Mouse (Mus musculus) forebrain, embryonic 15.5 days (tissue): ENCODE results near the gene Tm9sf4. TPM values are rescaled to one million over a fixed set of nuclear protein-coding genes. Genes with fewer than 3 reads are reported as not detected.
A peak's percentile ranks its signal among the peaks of the same experiment; 100 is the strongest.

ENCODE experiments used
- ATAC-seq: fragments of 200-750 bp; cut with Nextera tagmentation; replicated peaks from 2 replicates; pipeline ENCODE4 v1.8.0; 2017; ENCODE audit warnings: mild to moderate bottlenecking, moderate TSS enrichment, moderate library complexity
- H3K27ac ChIP-seq: fragments of 300-500 bp; sonication (generic); replicated peaks from 2 replicates; pipeline ENCODE4 v1.5.1; 2015; ENCODE audit warnings: mild to moderate bottlenecking, inconsistent platforms
- H3K27me3 ChIP-seq: fragments of 300-500 bp; sonication (generic); 2 replicates; pipeline ENCODE4 v1.6.1; 2015; ENCODE audit warnings: inconsistent platforms
- H3K36me3 ChIP-seq: fragments of 300-500 bp; sonication (generic); 2 replicates; pipeline ENCODE4 v1.6.1; 2015; ENCODE audit warnings: mild to moderate bottlenecking, inconsistent platforms
- H3K4me1 ChIP-seq: fragments of 300-500 bp; sonication (generic); 2 replicates; pipeline ENCODE4 v1.6.1; 2015; ENCODE audit warnings: inconsistent platforms
- H3K4me2 ChIP-seq: fragments of 300-500 bp; sonication (generic); replicated peaks from 2 replicates; pipeline ENCODE4 v1.6.1; 2015; ENCODE audit warnings: mild to moderate bottlenecking, inconsistent platforms
- H3K4me3 ChIP-seq: fragments of 300-500 bp; sonication (generic); 2 replicates; pipeline ENCODE4 v1.5.1; 2015; ENCODE audit warnings: mild to moderate bottlenecking, inconsistent platforms
- H3K9ac ChIP-seq: fragments of 300-500 bp; sonication (generic); replicated peaks from 2 replicates; pipeline ENCODE4 v1.6.1; 2015; ENCODE audit warnings: mild to moderate bottlenecking, inconsistent platforms
- H3K9me3 ChIP-seq: fragments of 300-500 bp; sonication (generic); 2 replicates; pipeline ENCODE4 v1.6.1; 2016; ENCODE audit warnings: inconsistent platforms
- WGBS: fragments of 180-500 bp; shearing (Covaris S2); methylation state at CpG from one replicate; pipeline ENCODE4 v1.1.7; 2015; ENCODE audit warnings: mixed read lengths; 5-methylcytosine and 5-hydroxymethylcytosine counted together
- polyA plus RNA-seq: library from polyadenylated mRNA; unstranded; fragments of >200 nt; fragmentation: Nextera tagmentation; extraction: Ambion mirVana; gene quantifications from 2 replicates; pipeline ENCODE4 v1.2.1, GENCODE M21; 2015

Gene Tm9sf4
- 70.0 and 71.9 TPM in 2 replicates for polyA plus RNA-seq

DNA sequence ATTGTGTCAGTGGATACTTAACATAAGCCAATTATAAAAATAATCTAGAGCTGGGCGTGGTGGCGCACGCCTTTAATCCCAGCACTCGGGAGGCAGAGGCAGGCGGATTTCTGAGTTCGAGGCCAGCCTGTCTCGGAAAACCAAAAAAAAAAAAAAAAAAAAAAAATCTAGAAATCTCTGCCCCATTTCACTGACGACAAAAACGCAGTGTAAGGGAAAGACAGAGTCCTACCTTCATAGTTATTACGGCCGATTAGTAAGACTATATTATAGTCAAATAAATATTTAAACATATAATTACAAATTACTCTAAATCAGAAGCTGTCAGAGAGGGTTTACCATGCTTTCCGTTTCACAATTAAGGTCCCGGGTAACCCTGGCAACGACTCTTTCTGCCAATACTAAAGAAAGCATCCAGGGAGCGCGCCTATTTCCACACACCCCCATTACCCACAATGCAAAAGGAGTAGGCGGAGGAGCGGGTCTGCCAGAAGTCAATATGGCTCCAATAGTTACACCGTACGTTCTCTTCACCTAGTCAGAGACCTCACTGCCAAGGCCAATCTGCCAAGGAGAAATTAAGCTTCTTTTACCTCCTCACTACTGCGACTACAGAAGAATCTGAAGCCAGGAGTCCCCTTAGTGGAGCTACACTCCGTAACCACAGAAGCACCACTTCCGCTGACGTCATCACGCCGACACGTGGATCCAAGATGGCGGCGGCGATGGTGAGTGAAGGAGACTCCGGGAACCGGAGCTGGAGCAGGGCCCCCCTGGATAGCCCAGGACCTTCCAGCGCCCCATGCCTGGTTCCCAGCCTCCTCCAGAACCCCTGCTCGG lies at the start of gene Tm9sf4:
Gene Tm9sf4 (plus strand): TSS at position 460 of the 840 bp plus-strand sequence.
- Histone ChIP-seq H3K9ac (peak within 1 kb of the TSS; percentile 84), H3K4me2 (peak within 1 kb of the TSS; percentile 83), H3K27me3 (peaks cover 6% of the 10 kb centered on the region; the same call in 1 of the 2 replicates), H3K36me3 (no peaks in the 10 kb centered on the region), H3K9me3 (no peaks in the 10 kb centered on the region), H3K4me1 (peaks cover 12% of the 10 kb centered on the region), H3K4me3 (peak within 1 kb of the TSS; percentile 80), H3K27ac (peak within 1 kb of the TSS; percentile 98)
- peak; percentile 95 for ATAC-seq
- WGBS = 9% methylated on average over 34 of the region's 34 CpGs

DNA sequence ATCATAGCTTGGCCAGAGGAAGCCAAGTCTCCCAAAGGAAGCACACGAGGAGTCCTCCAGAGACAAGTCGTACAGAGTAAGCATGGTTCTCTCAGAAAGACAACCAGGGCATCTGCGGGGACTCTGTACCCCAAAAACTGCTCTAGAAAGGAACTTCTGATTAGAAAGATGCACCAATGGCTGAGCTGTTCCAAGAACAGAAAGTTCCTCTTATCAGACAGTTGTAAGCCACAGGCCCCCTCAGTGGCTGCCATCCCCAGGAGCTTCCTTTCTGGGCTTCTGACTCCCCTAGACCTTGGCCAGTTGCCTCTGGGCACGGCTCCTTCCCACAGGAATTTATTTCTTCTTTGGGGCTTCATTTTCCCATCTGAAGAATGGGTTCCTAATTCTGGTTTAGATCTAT lies 45.4 kb upstream of the Tm9sf4 start:
- Histone ChIP-seq H3K27me3 (no peaks in the 10 kb centered on the region), H3K27ac (no peak overlapping the region), H3K9me3 (no peaks in the 10 kb centered on the region), H3K36me3 (no peaks in the 10 kb centered on the region), H3K9ac (no peak overlapping the region), H3K4me1 (no peaks in the 10 kb centered on the region), H3K4me3 (no peak overlapping the region), H3K4me2 (no peak overlapping the region)
- WGBS = 77% methylated on average over 4 of the region's 4 CpGs
- no peak for ATAC-seq

DNA sequence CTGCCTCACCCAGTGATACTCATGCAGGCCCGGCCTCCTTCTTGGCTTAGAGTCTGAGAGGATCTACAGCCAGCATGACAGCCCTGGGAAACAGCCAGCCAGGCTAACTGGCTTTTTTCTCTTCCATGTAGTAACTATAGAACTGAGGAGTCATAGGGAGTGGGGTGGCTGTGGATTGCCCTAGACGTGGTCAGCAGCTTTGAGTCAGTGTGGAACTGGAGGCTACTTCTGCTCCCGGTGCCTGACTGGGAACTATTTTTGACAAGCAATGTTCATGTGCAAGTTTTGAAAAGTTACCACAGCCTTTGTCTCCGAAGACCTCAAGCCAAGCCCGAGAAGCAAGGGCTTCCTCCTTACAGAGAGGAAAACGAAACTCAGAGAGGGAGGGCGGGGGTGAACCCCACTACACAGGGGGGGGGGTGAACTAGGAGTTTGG lies 44.0 kb upstream of the Tm9sf4 start:
- Histone ChIP-seq H3K9me3 (no peaks in the 10 kb centered on the region), H3K9ac (no peak overlapping the region), H3K4me1 (no peaks in the 10 kb centered on the region), H3K27ac (no peak overlapping the region), H3K27me3 (no peaks in the 10 kb centered on the region), H3K4me3 (no peak overlapping the region), H3K36me3 (no peaks in the 10 kb centered on the region), H3K4me2 (no peak overlapping the region)
- no peak for ATAC-seq
- whole genome bisulfite sequencing = 90% methylated on average over 7 of the region's 7 CpGs

DNA sequence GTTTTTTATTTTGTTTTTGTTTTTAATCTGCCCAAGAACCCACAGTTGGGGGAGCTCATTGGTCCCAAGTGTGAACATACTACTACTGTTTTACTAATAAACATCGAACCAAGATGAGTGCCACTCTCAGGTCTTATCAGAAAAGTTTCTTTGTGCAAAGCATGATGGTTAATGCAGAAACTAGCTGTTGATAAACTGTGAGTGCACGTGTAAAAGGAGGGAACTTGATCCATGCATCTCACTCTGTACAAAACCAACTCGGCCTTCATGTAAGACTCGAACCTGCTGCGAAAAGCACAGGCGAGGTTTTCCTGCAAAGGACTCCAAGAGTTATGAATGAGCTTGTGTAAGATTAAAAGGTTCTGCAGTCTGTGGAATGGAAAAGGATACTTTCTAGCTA lies 41.6 kb upstream of the Tm9sf4 start:
- 89% methylated on average over 6 of the region's 6 CpGs for WGBS
- H3K4me2 ChIP-seq = no peak overlapping the region
- ATAC-seq = no peak
- H3K27ac ChIP-seq = no peak overlapping the region
- no peak overlapping the region for H3K4me3 ChIP-seq
- H3K9me3 ChIP-seq = no peaks in the 10 kb centered on the region
- no peaks in the 10 kb centered on the region for H3K36me3 ChIP-seq
- no peaks in the 10 kb centered on the region for H3K4me1 ChIP-seq
- no peak overlapping the region for H3K9ac ChIP-seq
- H3K27me3 ChIP-seq = no peaks in the 10 kb centered on the region

DNA sequence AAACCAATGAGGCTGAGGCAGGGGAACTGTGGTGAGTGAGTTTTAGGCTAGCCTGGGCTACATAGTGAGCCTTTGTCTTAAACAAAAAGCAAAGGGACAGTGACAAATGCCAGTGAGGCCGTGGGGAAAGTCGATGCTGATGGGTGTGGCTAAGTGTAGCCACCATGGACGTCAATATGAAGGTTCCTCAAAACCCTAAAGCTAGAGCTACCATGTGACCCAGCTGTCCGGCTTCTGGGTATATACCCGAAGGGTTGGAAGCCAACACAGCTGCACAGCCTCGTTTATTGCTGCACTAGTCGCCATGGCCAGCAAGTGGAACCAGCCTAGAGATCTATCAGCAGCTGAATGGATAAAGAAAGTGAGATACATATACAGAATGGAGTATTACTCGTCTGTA lies 41.0 kb upstream of the Tm9sf4 start:
- Histone ChIP-seq H3K36me3 (no peaks in the 10 kb centered on the region), H3K27ac (no peak overlapping the region), H3K9me3 (no peaks in the 10 kb centered on the region), H3K9ac (no peak overlapping the region), H3K4me3 (no peak overlapping the region), H3K4me1 (no peaks in the 10 kb centered on the region), H3K27me3 (no peaks in the 10 kb centered on the region), H3K4me2 (no peak overlapping the region)
- no peak for ATAC-seq
- WGBS = 78% methylated on average over 8 of the region's 8 CpGs

DNA sequence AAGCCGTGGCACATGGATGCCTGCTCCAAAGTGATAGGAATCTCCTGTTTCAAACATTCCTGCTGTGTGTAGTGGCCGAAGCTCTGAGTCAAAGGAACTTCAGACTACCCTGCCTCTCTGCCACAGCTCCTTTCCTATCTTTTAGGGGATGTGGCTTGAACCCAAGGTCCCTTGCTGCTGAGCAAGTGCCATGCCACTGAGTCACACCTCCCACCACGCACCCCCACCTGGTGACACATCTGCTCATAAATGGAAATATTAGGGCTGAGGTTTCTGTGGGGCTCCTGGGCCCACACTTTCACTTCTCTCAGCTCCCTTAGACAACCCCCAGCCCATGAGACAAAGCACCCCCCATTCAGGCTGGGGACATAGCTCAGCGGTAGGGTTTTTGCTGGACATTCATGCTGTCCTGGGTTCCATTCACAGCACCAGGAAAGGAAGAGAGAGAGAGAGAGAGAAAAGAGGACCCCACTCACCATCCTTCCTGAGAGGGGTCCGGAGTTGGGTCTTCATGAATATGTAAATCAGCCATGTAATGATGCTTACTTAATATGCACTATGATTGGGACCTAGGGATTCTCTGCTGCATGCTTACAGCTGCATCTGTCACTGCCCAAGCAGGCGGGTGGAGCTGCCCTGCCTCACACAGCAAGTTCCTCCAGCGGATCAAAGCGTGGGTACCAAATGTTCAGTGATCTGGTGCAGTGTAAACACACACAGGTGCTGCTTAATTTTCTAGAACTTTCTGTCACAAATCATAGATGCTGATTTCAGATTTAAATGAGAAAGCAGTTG lies 39.1 kb upstream of the Tm9sf4 start:
- H3K27me3 ChIP-seq = no peaks in the 10 kb centered on the region
- H3K27ac ChIP-seq = no peak overlapping the region
- no peak overlapping the region for H3K4me2 ChIP-seq
- no peak overlapping the region for H3K4me3 ChIP-seq
- H3K36me3 ChIP-seq = no peaks in the 10 kb centered on the region
- H3K9ac ChIP-seq = no peak overlapping the region
- 72% methylated on average over 8 of the region's 8 CpGs for WGBS
- no peaks in the 10 kb centered on the region for H3K4me1 ChIP-seq
- H3K9me3 ChIP-seq = no peaks in the 10 kb centered on the region
- ATAC-seq = no peak

DNA sequence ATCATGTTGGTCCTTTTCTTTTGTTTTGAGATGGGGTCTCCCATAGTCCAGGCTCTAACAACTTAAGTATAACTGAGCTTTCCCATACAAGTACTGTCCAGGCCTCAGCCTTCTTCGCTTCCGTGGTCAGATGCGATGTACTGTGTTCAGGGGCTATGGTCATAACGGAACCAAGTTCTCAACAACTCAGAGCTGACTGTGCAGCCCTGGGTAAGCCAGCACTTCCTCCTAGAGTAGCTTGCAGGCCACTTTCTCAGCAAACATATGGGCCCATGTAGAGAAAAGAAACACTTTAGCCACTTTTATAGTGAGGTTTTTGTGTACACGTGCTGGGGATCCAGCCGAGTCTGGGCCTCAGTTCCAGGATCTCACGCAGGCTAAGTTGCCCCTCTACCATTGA lies 38.4 kb upstream of the Tm9sf4 start:
- WGBS = 91% methylated on average over 7 of the region's 7 CpGs
- Histone ChIP-seq H3K27me3 (no peaks in the 10 kb centered on the region), H3K4me1 (no peaks in the 10 kb centered on the region), H3K9me3 (no peaks in the 10 kb centered on the region), H3K36me3 (no peaks in the 10 kb centered on the region), H3K27ac (no peak overlapping the region), H3K4me2 (no peak overlapping the region), H3K4me3 (no peak overlapping the region), H3K9ac (no peak overlapping the region)
- no peak for ATAC-seq

DNA sequence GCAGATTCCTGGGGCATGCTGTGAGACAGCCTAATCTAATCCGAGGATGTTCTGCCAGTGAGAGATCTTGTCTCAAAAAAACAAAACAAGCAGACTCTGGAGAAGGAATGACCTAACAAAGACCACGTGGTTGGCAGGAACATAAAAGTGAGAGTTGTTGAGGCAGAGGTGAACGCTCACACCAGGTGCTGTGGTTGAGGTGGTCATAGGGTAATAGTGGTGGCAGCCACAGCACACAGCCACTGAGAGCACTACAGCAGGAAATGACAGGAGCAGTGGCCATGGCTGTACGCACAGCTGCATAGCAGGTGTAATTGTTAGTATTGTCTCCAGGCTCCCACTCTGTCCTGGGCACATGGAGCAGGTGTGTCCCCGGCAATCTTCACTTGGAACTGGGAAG lies 35.2 kb upstream of the Tm9sf4 start:
- no peak for ATAC-seq
- WGBS = 52% methylated on average over 5 of the region's 5 CpGs
- no peak overlapping the region for H3K4me2 ChIP-seq

DNA sequence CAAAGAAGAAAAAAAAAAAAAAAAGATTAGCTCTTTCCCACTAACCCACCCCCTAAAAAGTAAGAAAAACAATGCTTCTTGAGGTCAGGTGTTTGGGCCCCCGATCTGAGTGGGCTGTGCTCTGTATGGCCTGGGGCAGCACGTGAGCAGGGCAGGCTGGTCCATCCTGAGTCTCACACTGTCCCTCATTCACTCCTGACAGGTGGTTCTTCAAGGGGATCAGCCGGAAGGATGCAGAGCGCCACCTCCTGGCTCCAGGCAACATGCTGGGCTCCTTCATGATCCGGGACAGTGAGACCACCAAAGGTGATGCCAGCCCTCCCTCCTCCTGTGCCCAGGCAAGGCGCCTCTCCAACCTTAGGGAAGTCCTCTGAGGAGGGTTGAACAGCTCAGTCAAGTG lies 30.1 kb upstream of the Tm9sf4 start:
- H3K9ac ChIP-seq = no peak overlapping the region
- WGBS = 13% methylated on average over 6 of the region's 6 CpGs
- H3K4me2 ChIP-seq = no peak overlapping the region
- no peaks in the 10 kb centered on the region for H3K27me3 ChIP-seq
- ATAC-seq = no peak
- H3K36me3 ChIP-seq = no peaks in the 10 kb centered on the region
- no peak overlapping the region for H3K27ac ChIP-seq
- no peaks in the 10 kb centered on the region for H3K4me1 ChIP-seq
- no peak overlapping the region for H3K4me3 ChIP-seq
- H3K9me3 ChIP-seq = no peaks in the 10 kb centered on the region

More for the DNA sequence above, 35.2 kb upstream of the Tm9sf4 start:
- H3K27me3 ChIP-seq = no peaks in the 10 kb centered on the region
- H3K4me3 ChIP-seq = no peak overlapping the region
- H3K36me3 ChIP-seq = no peaks in the 10 kb centered on the region
- no peaks in the 10 kb centered on the region for H3K9me3 ChIP-seq
- no peak overlapping the region for H3K9ac ChIP-seq
- H3K27ac ChIP-seq = no peak overlapping the region
- no peaks in the 10 kb centered on the region for H3K4me1 ChIP-seq

DNA sequence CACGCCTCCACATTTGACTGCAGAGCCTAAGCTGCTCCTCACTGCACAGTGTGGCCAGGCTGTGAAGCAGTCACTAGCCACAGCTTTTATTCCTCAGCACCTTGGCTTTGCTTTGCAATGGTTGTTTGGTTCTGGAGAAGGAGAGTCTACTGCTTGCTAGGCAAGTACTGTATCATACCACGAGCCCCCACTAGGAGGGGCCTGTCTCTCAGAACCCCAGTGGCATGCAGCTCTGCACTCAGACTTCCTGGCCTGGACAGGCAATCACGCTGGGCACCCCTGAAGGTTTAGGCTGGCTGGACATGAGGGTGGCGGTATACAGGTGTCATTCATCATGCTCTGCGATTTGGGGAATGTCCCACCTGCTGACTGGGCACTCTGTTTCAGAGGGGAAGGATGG lies 26.9 kb upstream of the Tm9sf4 start:
- Histone ChIP-seq H3K4me1 (no peaks in the 10 kb centered on the region), H3K9ac (no peak overlapping the region), H3K27me3 (no peaks in the 10 kb centered on the region), H3K36me3 (no peaks in the 10 kb centered on the region), H3K4me2 (no peak overlapping the region), H3K27ac (no peak overlapping the region), H3K4me3 (no peak overlapping the region), H3K9me3 (no peaks in the 10 kb centered on the region)
- 36% methylated on average over 5 of the region's 5 CpGs for WGBS
- no peak for ATAC-seq

DNA sequence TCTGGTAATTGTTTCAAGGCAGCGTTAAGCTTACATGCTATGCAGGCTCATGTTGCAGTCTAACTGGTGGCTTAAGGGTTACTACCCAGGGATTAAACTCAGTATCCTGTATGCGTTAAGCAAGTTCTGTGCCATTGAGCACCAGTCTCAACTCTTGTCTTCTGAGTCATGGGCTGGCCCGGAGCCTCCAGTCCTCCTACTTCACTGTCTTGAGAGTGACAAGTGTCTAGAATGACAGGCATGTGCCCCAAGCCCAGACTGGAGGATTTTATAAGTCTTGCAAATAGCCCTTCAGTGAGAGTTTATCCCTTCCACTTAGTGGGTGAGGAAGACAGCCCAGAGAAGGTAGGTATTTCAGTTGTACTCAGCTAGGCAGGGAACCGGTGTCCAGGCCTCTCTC lies 24.9 kb upstream of the Tm9sf4 start:
- 67% methylated on average over 4 of the region's 4 CpGs for WGBS
- no peak overlapping the region for H3K4me3 ChIP-seq
- no peak overlapping the region for H3K4me2 ChIP-seq
- no peaks in the 10 kb centered on the region for H3K36me3 ChIP-seq
- H3K27ac ChIP-seq = no peak overlapping the region
- ATAC-seq = no peak
- peaks cover 7% of the 10 kb centered on the region for H3K4me1 ChIP-seq
- no peak overlapping the region for H3K9ac ChIP-seq
- H3K27me3 ChIP-seq = no peaks in the 10 kb centered on the region
- H3K9me3 ChIP-seq = no peaks in the 10 kb centered on the region

DNA sequence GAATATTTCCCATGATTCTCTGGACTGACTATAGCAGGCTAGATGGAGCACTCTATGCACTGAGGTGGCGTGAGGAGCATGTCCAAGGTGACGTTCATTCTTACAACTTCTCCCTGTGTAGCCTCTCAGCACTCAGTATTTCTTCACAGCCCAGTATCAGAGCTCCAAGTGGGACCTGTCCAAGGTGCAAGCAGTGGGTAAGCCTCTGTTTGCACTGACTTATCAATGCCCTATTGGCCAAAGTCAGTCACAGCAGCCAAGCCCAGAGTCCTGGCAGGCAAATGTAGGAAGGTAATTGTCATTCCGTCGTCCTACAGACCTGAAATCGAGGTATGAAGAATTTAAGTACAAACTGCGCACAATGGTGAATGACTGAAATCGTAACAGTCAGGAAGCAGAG lies 21.9 kb upstream of the Tm9sf4 start:
- ATAC-seq = no peak
- no peak overlapping the region for H3K4me2 ChIP-seq
- peaks cover 5% of the 10 kb centered on the region; the same call in 1 of the 2 replicates for H3K27me3 ChIP-seq
- H3K4me3 ChIP-seq = no peak overlapping the region
- H3K36me3 ChIP-seq = no peaks in the 10 kb centered on the region
- no peak overlapping the region for H3K9ac ChIP-seq
- H3K4me1 ChIP-seq = peaks cover 11% of the 10 kb centered on the region
- 79% methylated on average over 7 of the region's 7 CpGs for WGBS
- no peak overlapping the region for H3K27ac ChIP-seq
- H3K9me3 ChIP-seq = no peaks in the 10 kb centered on the region
